Mouse (Mus musculus) right cerebral cortex, postnatal 14 days (tissue): Measurements from ENCODE around the gene Gm5926.
"Not testable (repeated sequence)": the region's sequence is repeated elsewhere in the genome, so short reads cannot be mapped to it uniquely, and the experiment has no call there.

ENCODE experiments used
- DNase-seq: peaks from one replicate; pipeline ENCODE4 v3.0.0; 2022

Gene Gm5926

GRCm38 (mm10) chrX:32650416-32650815 lies at the start of gene Gm5926:
Gm5926 (plus strand) TSS chrX:32650716.
- DNase-seq, result not testable (repeated sequence)

DNA sequence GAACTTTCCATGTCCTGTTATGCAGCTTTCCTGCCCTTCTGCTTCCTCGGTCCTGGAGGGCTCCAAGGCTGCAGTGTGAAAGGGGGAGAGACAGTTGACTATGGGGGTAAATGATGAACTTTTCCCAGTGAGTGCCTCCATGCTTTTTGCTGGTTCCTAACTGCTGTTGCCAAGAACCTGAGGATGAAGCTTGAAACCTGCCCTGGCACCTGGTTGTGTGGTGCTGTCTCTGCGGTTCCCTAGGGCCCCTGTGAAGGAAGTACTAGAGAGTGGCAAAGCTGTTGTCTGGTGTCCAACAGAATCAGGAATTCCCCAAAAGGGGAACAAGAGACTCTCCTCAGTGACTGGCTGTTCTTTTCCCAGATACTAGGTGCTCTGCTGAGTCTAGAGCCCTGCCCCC lies 49.5 kb upstream of the Gm5926 start:
- DNase-seq, result not testable (repeated sequence)

DNA sequence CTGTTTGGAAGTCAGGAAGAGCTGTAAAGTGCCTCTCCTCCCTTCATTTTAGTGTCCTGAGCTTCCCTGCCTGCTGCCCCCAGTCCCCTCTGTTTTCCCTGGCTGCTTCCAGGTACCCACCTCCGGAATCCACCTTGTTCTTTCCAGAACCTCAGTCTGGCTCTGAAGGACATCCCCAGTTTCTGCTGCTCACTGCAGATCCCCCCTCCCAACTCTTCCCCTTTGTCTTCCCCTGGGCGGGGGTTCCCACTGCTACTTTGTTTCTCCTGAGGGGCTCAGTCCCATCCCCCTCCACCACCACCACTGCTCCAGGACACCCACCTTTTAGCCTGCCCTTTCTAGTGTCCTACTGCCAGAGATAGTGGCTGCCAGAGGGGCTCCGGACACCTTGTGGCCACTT lies 49.1 kb upstream of the Gm5926 start:
- DNase-seq, result not testable (repeated sequence)
